Mouse (Mus musculus): ENCODE results near the gene Tulp2.

GRCm38 (mm10) chr7:45535676-45536075 is 54.0 kb downstream of the Tulp2 start:
- TF ChIP-seq GATA1 (IDR thresholded peaks at IDR 0.05; ENCODE audit: low read depth, low read length), result no peak
- no peak for TF ChIP-seq CTCF (IDR thresholded peaks at IDR 0.05 in 2 of 3, conservative IDR thresholded peaks at IDR 0.05 in 1 of 3; ENCODE audit: control insufficient read depth in 1 of 3, insufficient read depth in 1 of 3, low read depth in 2 of 3, low read length in 3 of 3, poor library complexity in 1 of 3, severe bottlenecking in 1 of 3)
- no peak for TF ChIP-seq POLR2A (IDR thresholded peaks at IDR 0.05; ENCODE audit: control insufficient read depth in 1 of 2, insufficient read depth in 1 of 2, low read depth in 1 of 2, low read length in 2 of 2, poor library complexity in 1 of 2)

Data from MEL (cell line).